In genomic region chr5:52565813-52566531, GRCm38 (mm10) we compare ENCODE assay signal across 9 mouse cellular contexts. TPM values are rescaled to one million over a fixed set of nuclear protein-coding genes. Genes with fewer than 3 reads are reported as not detected.
DNase-seq lines count a peak whose midpoint lies in the region; ATAC-seq and TF ChIP-seq lines count a peak whose summit lies in the region.
"Had no signal": no experiment of that assay in that cellular context is flagged by ENCODE, and none has a peak within 500 bp of the region (broad histone marks: within the 10 kb centered on the region; RNA-seq: fewer than 3 reads in every experiment).

Lgi2 (minus strand) TSS chr5:52566462.

- H3K9me3 ChIP-seq in embryonic facial prominence, embryonic 14.5 days (ENCODE audit: control insufficient read depth, low read length), result peaks cover 12% of the 10 kb centered on the region
- H3K9me3 ChIP-seq in hindbrain, embryonic 12.5 days (replicated peaks), result 0 out of 2 replicates have a peak, but pooled peaks cover 5% of the 10 kb centered on the region
- H3K9me3 ChIP-seq in limb, embryonic 10.5 days (replicated peaks), result no peaks in the 10 kb centered on the region
- H3K9me3 ChIP-seq in midbrain, postnatal 0 days (ENCODE audit: low read length), result no peaks in the 10 kb centered on the region

- ATAC-seq in embryonic facial prominence, embryonic 14.5 days (ENCODE audit: low read depth), result peak; percentile 76
- ATAC-seq in hindbrain, embryonic 12.5 days (ENCODE audit: low FRiP score), result peak; percentile 84
- peak; percentile 79 for ATAC-seq in midbrain, postnatal 0 days (ENCODE audit: low FRiP score)

- no peaks in the 10 kb centered on the region for H3K36me3 ChIP-seq in embryonic facial prominence, embryonic 14.5 days (ENCODE audit: control insufficient read depth, insufficient read depth, low read length)
- H3K36me3 ChIP-seq in hindbrain, embryonic 12.5 days, result no peaks in the 10 kb centered on the region
- H3K36me3 ChIP-seq in limb, embryonic 10.5 days, result no peaks in the 10 kb centered on the region
- no peaks in the 10 kb centered on the region for H3K36me3 ChIP-seq in midbrain, postnatal 0 days (ENCODE audit: insufficient read depth, low read length)

- WGBS in embryonic facial prominence, embryonic 14.5 days, result 0% methylated on average over 16 of the region's 83 CpGs
- 2% methylated on average over 49 of the region's 83 CpGs for WGBS in hindbrain, embryonic 12.5 days
- WGBS in limb, embryonic 10.5 days, result under 1% methylated on average over 83 of the region's 83 CpGs
- WGBS in midbrain, postnatal 0 days, result under 1% methylated on average over 57 of the region's 83 CpGs

- DNase-seq in adrenal gland, adult 2 months, result peak; percentile 20
- no peak for DNase-seq in adrenal gland, adult 18-20 months (ENCODE audit: low spot score in 2 of 2)
- DNase-seq in adrenal gland, postnatal 14 days, result peak; percentile 54
- DNase-seq in embryonic facial prominence, embryonic 14.5 days (ENCODE audit: low spot score), result peak; percentile 45
- DNase-seq in limb, embryonic 10.5 days (ENCODE audit: low spot score), result peak; percentile 72
- peak; percentile 49 for DNase-seq in midbrain, postnatal 0 days (ENCODE audit: low spot score)
- DNase-seq in adipocyte (ENCODE audit: low spot score), result no peak

- H3K9ac ChIP-seq in embryonic facial prominence, embryonic 14.5 days (ENCODE audit: low read depth, low read length), result peak within 1 kb of the TSS; percentile 74
- H3K9ac ChIP-seq in hindbrain, embryonic 12.5 days, result peak within 1 kb of the TSS; percentile 76
- peak within 1 kb of the TSS; percentile 66 for H3K9ac ChIP-seq in midbrain, postnatal 0 days (replicated peaks; ENCODE audit: low read length, poor library complexity, severe bottlenecking)

- TF ChIP-seq CTCF in midbrain, postnatal 0 days (IDR thresholded peaks at IDR 0.05), result no peak

- peak within 1 kb of the TSS; percentile 21; the same call in 1 of the 2 replicates for H3K27ac ChIP-seq in embryonic facial prominence, embryonic 14.5 days (replicated peaks; ENCODE audit: low read depth, low read length)
- no peak within 1 kb of the TSS for H3K27ac ChIP-seq in hindbrain, embryonic 12.5 days
- peak within 1 kb of the TSS; percentile 86 for H3K27ac ChIP-seq in limb, embryonic 10.5 days
- no peak within 1 kb of the TSS for H3K27ac ChIP-seq in midbrain, postnatal 0 days (ENCODE audit: low read depth, low read length)

- peak within 1 kb of the TSS; percentile 63 for H3K4me3 ChIP-seq in embryonic facial prominence, embryonic 14.5 days (ENCODE audit: low read depth, low read length)
- peak within 1 kb of the TSS; percentile 66 for H3K4me3 ChIP-seq in hindbrain, embryonic 12.5 days
- H3K4me3 ChIP-seq in limb, embryonic 10.5 days, result peak within 1 kb of the TSS; percentile 75
- peak within 1 kb of the TSS; percentile 70 for H3K4me3 ChIP-seq in midbrain, postnatal 0 days (ENCODE audit: low read depth, low read length)
- H3K4me3 ChIP-seq: erythroblast, embryonic 14.5 days had no signal

- H3K4me2 ChIP-seq in embryonic facial prominence, embryonic 14.5 days (ENCODE audit: low read depth, low read length), result peak within 1 kb of the TSS; percentile 95
- H3K4me2 ChIP-seq in hindbrain, embryonic 12.5 days (replicated peaks), result peak within 1 kb of the TSS; percentile 96
- H3K4me2 ChIP-seq in midbrain, postnatal 0 days (ENCODE audit: low read depth, low read length, poor library complexity, severe bottlenecking), result peak within 1 kb of the TSS; percentile 95

- H3K4me1 ChIP-seq in embryonic facial prominence, embryonic 14.5 days (ENCODE audit: control insufficient read depth, insufficient read depth, low read length), result peaks cover 8% of the 10 kb centered on the region
- peaks cover 7% of the 10 kb centered on the region for H3K4me1 ChIP-seq in hindbrain, embryonic 12.5 days
- H3K4me1 ChIP-seq in limb, embryonic 10.5 days, result peaks cover 16% of the 10 kb centered on the region
- H3K4me1 ChIP-seq in midbrain, postnatal 0 days (ENCODE audit: insufficient read depth, low read length), result peaks cover 7% of the 10 kb centered on the region; the same call in 1 of the 2 replicates

- H3K27me3 ChIP-seq in embryonic facial prominence, embryonic 14.5 days (replicated peaks; ENCODE audit: control insufficient read depth, insufficient read depth, low read length), result peaks cover 5% of the 10 kb centered on the region; the same call in 1 of the 2 replicates
- H3K27me3 ChIP-seq in hindbrain, embryonic 12.5 days, result peaks cover 15% of the 10 kb centered on the region; the same call in 1 of the 2 replicates
- H3K27me3 ChIP-seq in limb, embryonic 10.5 days (ENCODE audit: low read depth, poor library complexity, severe bottlenecking), result peaks cover 38% of the 10 kb centered on the region
- H3K27me3 ChIP-seq in midbrain, postnatal 0 days (ENCODE audit: insufficient read depth, low read length), result peaks cover 4% of the 10 kb centered on the region; the same call in 1 of the 2 replicates

RNA-seq across cellular contexts. Expression of gene Lgi2, which starts in this region (rescaled TPM):
- total RNA-seq in adrenal gland, adult 2 months (2021), result 1 to 10 TPM in 1 of 2 experiments, under 1 TPM in 1; 0.69 to 1.6 TPM
- 0.26 and 0.41 TPM in 2 replicates for polyA plus RNA-seq in adrenal gland, adult 2 months (2012; rRNA removed)
- total RNA-seq in adrenal gland, adult 18-20 months (2021), result 1 to 10 TPM in 1 of 2 experiments, under 1 TPM in 1; 0.46 to 2.2 TPM
- total RNA-seq in adrenal gland, postnatal 14 days (2021), result 1.1 and 1.3 TPM in 2 replicates
- polyA plus RNA-seq in embryonic facial prominence, embryonic 14.5 days (2014; fragmentation: Nextera tagmentation; extraction: Ambion mirVana), result 9.6 and 9.8 TPM in 2 replicates
- 1.8 and 1.9 TPM in 2 replicates for polyA plus RNA-seq in hindbrain, embryonic 12.5 days (2016; fragmentation: Nextera tagmentation; extraction: Ambion mirVana)
- 0.88 and 1.1 TPM in 2 replicates for polyA plus RNA-seq in limb, embryonic 10.5 days (2016; fragmentation: Nextera tagmentation; extraction: Ambion mirVana)
- total RNA-seq in midbrain, postnatal 0 days (2014; rRNA removed), result 24.0 and 25.2 TPM in 2 replicates
- polyA plus RNA-seq in midbrain, postnatal 0 days (2015; fragmentation: Nextera tagmentation; extraction: Ambion mirVana), result 8.5 and 9.8 TPM in 2 replicates
- polyA plus RNA-seq: erythroblast, embryonic 14.5 days had no signal

Comparison
In these comparisons a context has a peak if more than half of its experiments do, and no peak if none do; other contexts are left out.
1. DNase-seq: peak in adrenal gland, adult 2 months (single experiment), adrenal gland, postnatal 14 days (single experiment), embryonic facial prominence, embryonic 14.5 days (single experiment), limb, embryonic 10.5 days (single experiment) and midbrain, postnatal 0 days (single experiment); none in adrenal gland, adult 18-20 months (0 of 2) and adipocyte (single experiment).
2. H3K27ac ChIP-seq: peak in embryonic facial prominence, embryonic 14.5 days (single experiment) and limb, embryonic 10.5 days (single experiment); none in hindbrain, embryonic 12.5 days (single experiment) and midbrain, postnatal 0 days (single experiment).
3. Peak in every context shown above with its lines, with median percentiles within 50 percentile points of each other: ATAC-seq, H3K4me2 ChIP-seq, H3K4me3 ChIP-seq and H3K9ac ChIP-seq.